Mouse (Mus musculus) heart, embryonic 15.5 days (tissue): ENCODE results near the gene Tle4. TPM values are rescaled to one million over a fixed set of nuclear protein-coding genes. Genes with fewer than 3 reads are reported as not detected.
"Not testable (repeated sequence)": the region's sequence is repeated elsewhere in the genome, so short reads cannot be mapped to it uniquely, and the experiment has no call there.

Experiments
- ATAC-seq: fragments of 200-750 bp; cut with Nextera tagmentation; replicated peaks from 2 replicates; pipeline ENCODE4 v1.8.0; 2017; ENCODE audit warnings: low read depth, moderate TSS enrichment; ENCODE audit not compliant: insufficient number of reproducible peaks, insufficient read depth, low FRiP score
- H3K27ac ChIP-seq: fragments of 300-500 bp; sonication (generic); 2 replicates; pipeline ENCODE4 v1.5.1; 2015; ENCODE audit warnings: mild to moderate bottlenecking, inconsistent platforms
- H3K27me3 ChIP-seq: fragments of 300-500 bp; sonication (generic); 2 replicates; pipeline ENCODE4 v1.6.1; 2015; ENCODE audit warnings: inconsistent platforms
- H3K36me3 ChIP-seq: fragments of 300-500 bp; sonication (generic); 2 replicates; pipeline ENCODE4 v1.6.1; 2015; ENCODE audit warnings: mild to moderate bottlenecking, inconsistent platforms
- H3K4me1 ChIP-seq: fragments of 300-500 bp; sonication (generic); replicated peaks from 2 replicates; pipeline ENCODE4 v1.6.1; 2015; ENCODE audit warnings: inconsistent platforms
- H3K4me2 ChIP-seq: fragments of 300-500 bp; sonication (generic); 2 replicates; pipeline ENCODE4 v1.6.1; 2015; ENCODE audit warnings: inconsistent platforms, mild to moderate bottlenecking, moderate library complexity
- H3K4me3 ChIP-seq: fragments of 300-500 bp; sonication (generic); 2 replicates; pipeline ENCODE4 v1.5.1; 2015; ENCODE audit warnings: mild to moderate bottlenecking, inconsistent platforms
- H3K9ac ChIP-seq: fragments of 300-500 bp; sonication (generic); 2 replicates; pipeline ENCODE4 v1.6.1; 2015; ENCODE audit warnings: mild to moderate bottlenecking, inconsistent platforms
- H3K9me3 ChIP-seq: fragments of 300-500 bp; sonication (generic); replicated peaks from 2 replicates; pipeline ENCODE4 v1.6.1; 2016; ENCODE audit warnings: inconsistent platforms
- WGBS: fragments of 180-500 bp; shearing (Covaris S2); methylation state at CpG from one replicate; pipeline ENCODE4 v1.1.7; 2015; ENCODE audit warnings: mixed read lengths; 5-methylcytosine and 5-hydroxymethylcytosine counted together
- polyA plus RNA-seq: library from polyadenylated mRNA; unstranded; fragments of >200 nt; fragmentation: Nextera tagmentation; extraction: Ambion mirVana; gene quantifications from 2 replicates; pipeline ENCODE4 v1.2.1, GENCODE M21; 2015

The Tle4 gene
- 7.3 and 8.7 TPM in 2 replicates for polyA plus RNA-seq

- peak; percentile 96 for ATAC-seq
- Histone ChIP-seq H3K9me3 (no peaks in the 10 kb centered on the region), H3K36me3 (no peaks in the 10 kb centered on the region), H3K27me3 (no peaks in the 10 kb centered on the region), H3K4me3 (peak within 1 kb of the TSS; percentile 98), H3K27ac (peak within 1 kb of the TSS; percentile 95), H3K4me2 (peak within 1 kb of the TSS; percentile 81), H3K4me1 (peaks cover 21% of the 10 kb centered on the region), H3K9ac (peak within 1 kb of the TSS; percentile 96)
- WGBS: under 1% methylated on average over 71 of the region's 71 CpGs
These were observed at the start of gene Tle4 for GRCm38 (mm10) chr19:14597917-14598689. Tle4 (minus strand) TSS chr19:14598051.

GRCm38 (mm10) chr19:14645666-14646065, 47.8 kb upstream of the Tle4 start:
- Histone ChIP-seq H3K4me2 (no peak overlapping the region), H3K36me3 (no peaks in the 10 kb centered on the region)
- WGBS: 46% methylated on average over 2 of the region's 2 CpGs

GRCm38 (mm10) chr19:14644756-14645155, 46.9 kb upstream of the Tle4 start:
- 71% methylated on average over 3 of the region's 3 CpGs for WGBS
- no peak overlapping the region for H3K4me2 ChIP-seq
- no peaks in the 10 kb centered on the region for H3K9me3 ChIP-seq
- no peaks in the 10 kb centered on the region for H3K27me3 ChIP-seq
- H3K4me3 ChIP-seq: no peak overlapping the region
- no peak overlapping the region for H3K27ac ChIP-seq
- ATAC-seq: no peak
- no peaks in the 10 kb centered on the region for H3K36me3 ChIP-seq
- H3K4me1 ChIP-seq: no peaks in the 10 kb centered on the region
- H3K9ac ChIP-seq: no peak overlapping the region

More at GRCm38 (mm10) chr19:14645666-14646065, 47.8 kb upstream of the Tle4 start:
- Histone ChIP-seq H3K27me3 (no peaks in the 10 kb centered on the region), H3K27ac (no peak overlapping the region), H3K9me3 (no peaks in the 10 kb centered on the region), H3K4me1 (no peaks in the 10 kb centered on the region), H3K9ac (no peak overlapping the region), H3K4me3 (no peak overlapping the region)
- no peak for ATAC-seq

- not testable (repeated sequence) for H3K4me2 ChIP-seq, H3K9me3 ChIP-seq, H3K9ac ChIP-seq, H3K4me3 ChIP-seq, H3K27ac ChIP-seq, H3K36me3 ChIP-seq, H3K4me1 ChIP-seq, H3K27me3 ChIP-seq, ATAC-seq
- WGBS: 73% methylated on average over 4 of the region's 4 CpGs
These were observed 45.2 kb upstream of the Tle4 start for GRCm38 (mm10) chr19:14643091-14643490.

GRCm38 (mm10) chr19:14642663-14643062, 44.8 kb upstream of the Tle4 start:
- Histone ChIP-seq H3K9me3 (no peaks in the 10 kb centered on the region), H3K4me2 (no peak overlapping the region), H3K4me1 (no peaks in the 10 kb centered on the region), H3K27ac (no peak overlapping the region), H3K4me3 (no peak overlapping the region), H3K9ac (no peak overlapping the region), H3K27me3 (no peaks in the 10 kb centered on the region), H3K36me3 (no peaks in the 10 kb centered on the region)
- no peak for ATAC-seq
- 82% methylated on average over 10 of the region's 10 CpGs for WGBS

- Histone ChIP-seq H3K4me1 (0 out of 2 replicates have a peak, but pooled peaks cover 2% of the 10 kb centered on the region), H3K27ac (no peak overlapping the region)
- WGBS: 37% methylated on average over 10 of the region's 10 CpGs
These were observed 37.5 kb upstream of the Tle4 start for GRCm38 (mm10) chr19:14635213-14635928.

GRCm38 (mm10) chr19:14623355-14623754, 25.5 kb upstream of the Tle4 start:
- H3K4me3 ChIP-seq: no peak overlapping the region
- H3K9me3 ChIP-seq: no peaks in the 10 kb centered on the region
- H3K4me2 ChIP-seq: no peak overlapping the region
- ATAC-seq: no peak
- no peak overlapping the region for H3K9ac ChIP-seq
- no peaks in the 10 kb centered on the region for H3K4me1 ChIP-seq
- no peaks in the 10 kb centered on the region for H3K27me3 ChIP-seq
- WGBS: 78% methylated on average over 4 of the region's 4 CpGs
- no peak overlapping the region for H3K27ac ChIP-seq
- H3K36me3 ChIP-seq: no peaks in the 10 kb centered on the region

More at GRCm38 (mm10) chr19:14635213-14635928, 37.5 kb upstream of the Tle4 start:
- no peak for ATAC-seq
- Histone ChIP-seq H3K9me3 (no peaks in the 10 kb centered on the region), H3K4me2 (peak overlapping the region; percentile 2; the same call in 1 of the 2 replicates), H3K27me3 (no peaks in the 10 kb centered on the region), H3K36me3 (no peaks in the 10 kb centered on the region), H3K9ac (no peak overlapping the region), H3K4me3 (no peak overlapping the region)

- H3K4me2 ChIP-seq: no peak overlapping the region
- 98% methylated on average over 1 of the region's 1 CpGs for WGBS
- no peaks in the 10 kb centered on the region for H3K9me3 ChIP-seq
- ATAC-seq: no peak
- H3K4me1 ChIP-seq: no peaks in the 10 kb centered on the region
- no peaks in the 10 kb centered on the region for H3K27me3 ChIP-seq
- H3K36me3 ChIP-seq: no peaks in the 10 kb centered on the region
- H3K9ac ChIP-seq: no peak overlapping the region
- no peak overlapping the region for H3K27ac ChIP-seq
- H3K4me3 ChIP-seq: no peak overlapping the region
These were observed 22.7 kb upstream of the Tle4 start for GRCm38 (mm10) chr19:14620534-14620933.

GRCm38 (mm10) chr19:14619814-14620213, 22.0 kb upstream of the Tle4 start:
- Histone ChIP-seq H3K4me1 (no peaks in the 10 kb centered on the region), H3K4me2 (no peak overlapping the region), H3K27ac (no peak overlapping the region), H3K36me3 (no peaks in the 10 kb centered on the region), H3K9me3 (no peaks in the 10 kb centered on the region), H3K9ac (no peak overlapping the region), H3K27me3 (no peaks in the 10 kb centered on the region), H3K4me3 (no peak overlapping the region)
- ATAC-seq: no peak

- no peaks in the 10 kb centered on the region for H3K9me3 ChIP-seq
- H3K27ac ChIP-seq: no peak overlapping the region
- H3K36me3 ChIP-seq: no peaks in the 10 kb centered on the region
- no peak overlapping the region for H3K9ac ChIP-seq
- WGBS: 82% methylated on average over 5 of the region's 5 CpGs
- H3K4me3 ChIP-seq: no peak overlapping the region
- ATAC-seq: no peak
- no peak overlapping the region for H3K4me2 ChIP-seq
- no peaks in the 10 kb centered on the region for H3K27me3 ChIP-seq
- H3K4me1 ChIP-seq: no peaks in the 10 kb centered on the region
These were observed 17.0 kb upstream of the Tle4 start for GRCm38 (mm10) chr19:14614816-14615215.

- Histone ChIP-seq H3K4me2 (no peak overlapping the region), H3K4me3 (no peak overlapping the region), H3K9me3 (no peaks in the 10 kb centered on the region), H3K36me3 (no peaks in the 10 kb centered on the region), H3K9ac (no peak overlapping the region), H3K27ac (no peak overlapping the region), H3K27me3 (no peaks in the 10 kb centered on the region), H3K4me1 (no peaks in the 10 kb centered on the region)
- WGBS: 51% methylated on average over 8 of the region's 8 CpGs
- ATAC-seq: no peak
These were observed 12.9 kb upstream of the Tle4 start for GRCm38 (mm10) chr19:14610542-14611317.
